Mouse (Mus musculus) stomach, embryonic 14.5 days (tissue): ENCODE measurements around the gene Fgf15. TPM values are rescaled to one million over a fixed set of nuclear protein-coding genes. Genes with fewer than 3 reads are reported as not detected.

Experiments used
- ATAC-seq: fragments of 200-750 bp; cut with Nextera tagmentation; 2 replicates; pipeline ENCODE4 v1.8.0; 2017; ENCODE audit warnings: low read depth, moderate TSS enrichment; ENCODE audit not compliant: insufficient number of reproducible peaks, insufficient read depth, low FRiP score
- H3K27ac ChIP-seq: fragments of 300-500 bp; sonication (generic); 2 replicates; pipeline ENCODE4 v1.5.1; 2014; ENCODE audit warnings: mild to moderate bottlenecking, low read length, moderate library complexity, mixed read lengths
- H3K27me3 ChIP-seq: fragments of 300-500 bp; sonication (generic); 2 replicates; pipeline ENCODE4 v1.6.1; 2014; ENCODE audit warnings: low read length, control low read depth, mixed read lengths; ENCODE audit not compliant: control insufficient read depth, insufficient read depth
- H3K36me3 ChIP-seq: fragments of 300-500 bp; sonication (generic); 2 replicates; pipeline ENCODE4 v1.6.1; 2014; ENCODE audit warnings: mild to moderate bottlenecking, control low read depth, low read length, moderate library complexity, mixed read lengths; ENCODE audit not compliant: control insufficient read depth, insufficient read depth
- H3K4me1 ChIP-seq: fragments of 300-500 bp; sonication (generic); 2 replicates; pipeline ENCODE4 v1.6.1; 2014; ENCODE audit warnings: low read length, control low read depth, mixed read lengths; ENCODE audit not compliant: control insufficient read depth, insufficient read depth
- H3K4me2 ChIP-seq: fragments of 300-500 bp; sonication (generic); replicated peaks from 2 replicates; pipeline ENCODE4 v1.6.1; 2014; ENCODE audit warnings: low read depth, low read length, control low read depth
- H3K4me3 ChIP-seq: fragments of 300-500 bp; sonication (generic); 2 replicates; pipeline ENCODE4 v1.5.1; 2014; ENCODE audit warnings: low read depth, low read length, control low read depth
- H3K9ac ChIP-seq: fragments of 300-500 bp; sonication (generic); replicated peaks from 2 replicates; pipeline ENCODE4 v1.6.1; 2014; ENCODE audit warnings: low read depth, mild to moderate bottlenecking, control low read depth, low read length, moderate library complexity, mixed read lengths
- H3K9me3 ChIP-seq: fragments of 300-500 bp; sonication (generic); 2 replicates; pipeline ENCODE4 v1.6.1; 2016; ENCODE audit warnings: low read depth, low read length, control low read depth; ENCODE audit not compliant: control insufficient read depth
- WGBS: fragments of 180-500 bp; shearing (Covaris S2); extraction: QIAGEN DNeasy Blood & Tissue Kit; methylation state at CpG from one replicate; pipeline ENCODE4 v1.1.7; 2014; 5-methylcytosine and 5-hydroxymethylcytosine counted together
- polyA plus RNA-seq: library from polyadenylated mRNA; unstranded; fragments of >200 nt; fragmentation: Nextera tagmentation; extraction: Ambion mirVana; gene quantifications from 2 replicates; pipeline ENCODE4 v1.2.1, GENCODE M21; 2014

Fgf15 gene
- not detected in 2 replicates for polyA plus RNA-seq

- Histone ChIP-seq H3K27me3 (peaks cover 32% of the 10 kb centered on the region), H3K9me3 (no peaks in the 10 kb centered on the region), H3K4me3 (peak within 1 kb of the TSS; percentile 38), H3K27ac (no peak within 1 kb of the TSS), H3K4me1 (peaks cover 17% of the 10 kb centered on the region; the same call in 1 of the 2 replicates), H3K9ac (no peak within 1 kb of the TSS), H3K4me2 (peak within 1 kb of the TSS; percentile 76), H3K36me3 (no peaks in the 10 kb centered on the region)
- ATAC-seq = no peak
- WGBS = under 1% methylated on average over 65 of the region's 65 CpGs
Measured at GRCm38 (mm10) chr7:144896294-144897218, at the start of gene Fgf15. Gene Fgf15, plus strand, starts transcription at chr7:144896531.

- no peak for ATAC-seq
- H3K4me3 ChIP-seq = no peak within 1 kb of the TSS
- H3K36me3 ChIP-seq = no peaks in the 10 kb centered on the region
- H3K4me2 ChIP-seq = no peak within 1 kb of the TSS
- H3K27ac ChIP-seq = no peak within 1 kb of the TSS
- H3K4me1 ChIP-seq = no peaks in the 10 kb centered on the region
- H3K9me3 ChIP-seq = no peaks in the 10 kb centered on the region
- H3K27me3 ChIP-seq = peaks cover 4% of the 10 kb centered on the region; the same call in 1 of the 2 replicates
- no peak within 1 kb of the TSS for H3K9ac ChIP-seq
Measured at GRCm38 (mm10) chr7:144847067-144847466, 49.3 kb upstream of the Fgf15 start, which contains the start of gene Fgf4. Gene Fgf4, plus strand, starts transcription at chr7:144847367.

- Histone ChIP-seq H3K27ac (no peak overlapping the region), H3K4me1 (no peaks in the 10 kb centered on the region), H3K9me3 (no peaks in the 10 kb centered on the region), H3K4me3 (no peak overlapping the region), H3K4me2 (no peak overlapping the region), H3K36me3 (no peaks in the 10 kb centered on the region), H3K9ac (no peak overlapping the region), H3K27me3 (no peaks in the 10 kb centered on the region)
- WGBS = 55% methylated on average over 3 of the region's 3 CpGs
- no peak for ATAC-seq
Measured at GRCm38 (mm10) chr7:144851321-144851720, 45.0 kb upstream of the Fgf15 start.

GRCm38 (mm10) chr7:144854966-144855365 is 41.4 kb upstream of the Fgf15 start:
- no peak for ATAC-seq
- H3K4me2 ChIP-seq = no peak overlapping the region
- no peaks in the 10 kb centered on the region for H3K4me1 ChIP-seq
- H3K4me3 ChIP-seq = no peak overlapping the region
- no peak overlapping the region for H3K9ac ChIP-seq
- H3K9me3 ChIP-seq = no peaks in the 10 kb centered on the region
- WGBS = 29% methylated on average over 3 of the region's 3 CpGs
- peaks cover 7% of the 10 kb centered on the region for H3K27me3 ChIP-seq
- H3K27ac ChIP-seq = no peak overlapping the region
- H3K36me3 ChIP-seq = no peaks in the 10 kb centered on the region

- Histone ChIP-seq H3K9me3 (no peaks in the 10 kb centered on the region), H3K4me1 (0 out of 2 replicates have a peak, but pooled peaks cover 7% of the 10 kb centered on the region), H3K9ac (no peak overlapping the region), H3K36me3 (no peaks in the 10 kb centered on the region), H3K4me2 (no peak overlapping the region), H3K27me3 (peaks cover 29% of the 10 kb centered on the region), H3K4me3 (no peak overlapping the region), H3K27ac (no peak overlapping the region)
- no peak for ATAC-seq
- WGBS = 84% methylated on average over 7 of the region's 7 CpGs
Measured at GRCm38 (mm10) chr7:144857158-144857557, 39.2 kb upstream of the Fgf15 start.

- Histone ChIP-seq H3K4me1 (0 out of 2 replicates have a peak, but pooled peaks cover 7% of the 10 kb centered on the region), H3K4me2 (no peak overlapping the region), H3K4me3 (no peak overlapping the region), H3K27me3 (peaks cover 32% of the 10 kb centered on the region), H3K27ac (no peak overlapping the region), H3K9ac (no peak overlapping the region), H3K36me3 (no peaks in the 10 kb centered on the region), H3K9me3 (no peaks in the 10 kb centered on the region)
- no peak for ATAC-seq
- 76% methylated on average over 3 of the region's 3 CpGs for WGBS
Measured at GRCm38 (mm10) chr7:144857826-144858342, 38.4 kb upstream of the Fgf15 start.

GRCm38 (mm10) chr7:144858702-144859101 is 37.6 kb upstream of the Fgf15 start:
- Histone ChIP-seq H3K36me3 (no peaks in the 10 kb centered on the region), H3K4me3 (no peak overlapping the region), H3K9ac (no peak overlapping the region), H3K4me2 (no peak overlapping the region), H3K27me3 (peaks cover 40% of the 10 kb centered on the region), H3K9me3 (no peaks in the 10 kb centered on the region), H3K4me1 (0 out of 2 replicates have a peak, but pooled peaks cover 7% of the 10 kb centered on the region), H3K27ac (no peak overlapping the region)
- no peak for ATAC-seq
- 82% methylated on average over 1 of the region's 1 CpGs for WGBS

GRCm38 (mm10) chr7:144861056-144861768 is 35.1 kb upstream of the Fgf15 start:
- Histone ChIP-seq H3K4me2 (peak overlapping the region; percentile 23), H3K36me3 (no peaks in the 10 kb centered on the region), H3K9ac (no peak overlapping the region), H3K4me3 (peak overlapping the region; percentile 15), H3K4me1 (0 out of 2 replicates have a peak, but pooled peaks cover 7% of the 10 kb centered on the region), H3K27ac (no peak overlapping the region), H3K27me3 (peaks cover 56% of the 10 kb centered on the region), H3K9me3 (no peaks in the 10 kb centered on the region)
- ATAC-seq = no peak; the same call in 1 of the 2 replicates
- WGBS = 1% methylated on average over 70 of the region's 72 CpGs
